Mouse (Mus musculus) CD4-positive naive resting alpha-beta T cell, adult 76 days (primary cell): Measurements from ENCODE around the gene Nt5dc3. TPM values are rescaled to one million over a fixed set of nuclear protein-coding genes. Genes with fewer than 3 reads are reported as not detected.

Source experiments
- total RNA-seq: library from RNA; stranded (reverse); gene quantifications from one replicate; pipeline ENCODE4 v1.2.4, GENCODE M21; 2023

The Nt5dc3 gene
- 14.7 TPM for total RNA-seq

GRCm38 (mm10) chr10:86778398-86779116, at the start of gene Nt5dc3:
Gene Nt5dc3 (plus strand): TSS chr10:86779005.

GRCm38 (mm10) chr10:86763672-86764071, 15.1 kb upstream of the Nt5dc3 start, which contains the start of gene Gm49358:
Gene Gm49358 (plus strand): TSS chr10:86763972.

Other genes with a start within 250 kb of the Nt5dc3 start
- gene Hsp90b1, start 73.5 kb upstream of the Nt5dc3 start, total RNA-seq, result 231 TPM
- 1.0 TPM for gene Ttc41, start 73.2 kb upstream of the Nt5dc3 start, total RNA-seq
- gene Gm49358, start 15.0 kb upstream of the Nt5dc3 start, total RNA-seq, result 6.0 TPM
- 3.4 TPM for gene Stab2, start 229.0 kb downstream of the Nt5dc3 start, total RNA-seq